Mouse (Mus musculus): ENCODE measurements around the gene Peli1.

DNA sequence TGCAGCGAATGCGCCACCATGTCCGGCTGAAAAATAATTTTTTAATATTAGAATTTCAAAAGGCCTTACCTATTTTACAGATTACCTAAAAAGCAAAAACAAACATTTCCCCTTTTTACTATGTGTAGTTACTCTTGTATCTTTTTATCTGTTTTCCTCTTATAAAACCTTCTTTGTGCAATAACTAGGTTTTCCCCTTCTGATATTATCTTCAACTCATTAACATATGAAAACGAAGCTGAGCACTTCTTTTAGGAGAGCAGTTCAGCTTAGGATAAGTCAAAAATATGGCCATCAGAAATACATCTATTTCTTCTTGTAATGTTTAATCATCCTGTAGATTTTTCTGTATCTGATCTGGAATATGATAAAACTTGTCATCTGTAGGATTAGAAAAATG is 50.7 kb downstream of the Peli1 start:
- no peak for TF ChIP-seq CTCF (conservative IDR thresholded peaks at IDR 0.05; ENCODE audit: low read length)
- no peak for TF ChIP-seq POU5F1 (IDR thresholded peaks at IDR 0.05; ENCODE audit: borderline replicate concordance, low read length)
